Mouse (Mus musculus) cerebellum, postnatal 36 days (tissue): Measurements from ENCODE around the gene Large1.
"Not testable (repeated sequence)": the region's sequence is repeated elsewhere in the genome, so short reads cannot be mapped to it uniquely, and the experiment has no call there.

Experiments
- DNase-seq, 2 experiments: peaks; one replicate each; pipeline ENCODE4 v3.0.0; 2021 to 2022; ENCODE audit warnings: mixed read lengths in 2 of 2

The Large1 gene

GRCm38 (mm10) chr8:73161564-73161963, 191.8 kb downstream of the Large1 start:
- DNase-seq = no peak

- DNase-seq = no peak
These were observed 192.4 kb downstream of the Large1 start for GRCm38 (mm10) chr8:73160945-73161344.

DNA sequence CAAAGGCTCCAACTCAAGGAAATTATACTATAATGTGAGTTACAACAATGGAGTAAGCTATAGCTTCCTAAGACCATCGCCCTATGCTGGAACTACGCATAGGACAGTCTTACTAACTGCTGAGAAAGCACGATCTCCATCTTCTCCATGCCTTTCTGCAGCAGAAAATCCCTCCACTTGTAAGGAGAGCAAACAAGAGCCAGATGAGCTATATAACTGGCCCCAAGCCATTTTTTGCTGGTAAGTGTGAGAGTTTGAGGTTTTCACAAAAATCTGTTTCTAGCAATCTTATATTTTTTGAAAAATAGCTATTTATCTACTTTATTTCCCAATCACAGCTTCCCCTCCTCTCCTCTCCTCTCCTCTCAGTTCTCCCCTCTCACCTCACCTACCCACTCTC, 206.1 kb downstream of the Large1 start:
- no peak for DNase-seq

GRCm38 (mm10) chr8:73142660-73143395, 210.5 kb downstream of the Large1 start:
- DNase-seq = no peak

GRCm38 (mm10) chr8:73135397-73135796, 217.9 kb downstream of the Large1 start:
- no peak for DNase-seq

DNA sequence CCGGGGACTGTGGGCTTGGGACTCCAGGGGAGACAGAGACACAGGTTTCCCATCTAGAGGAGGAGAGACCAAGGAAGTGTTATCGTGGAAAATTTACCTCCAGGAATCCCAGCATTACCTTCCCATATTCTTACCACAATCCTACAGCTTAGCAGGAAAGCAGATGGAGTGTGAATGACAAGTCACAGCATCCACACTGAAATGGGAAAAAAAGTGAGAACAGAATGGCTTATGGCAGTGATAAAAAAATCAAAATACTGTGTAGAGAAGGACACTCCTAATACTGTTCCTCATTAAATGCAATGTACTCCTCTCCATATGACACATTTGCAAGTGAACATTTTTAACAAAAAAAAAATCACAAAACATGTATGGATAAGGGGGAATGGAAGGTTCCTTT, 221.3 kb downstream of the Large1 start:
- DNase-seq = no peak

GRCm38 (mm10) chr8:73123864-73124499, 229.4 kb downstream of the Large1 start:
- no peak for DNase-seq

- DNase-seq = no peak
These were observed 240.9 kb downstream of the Large1 start for GRCm38 (mm10) chr8:73112332-73112895.

GRCm38 (mm10) chr8:73104089-73104488, 249.3 kb downstream of the Large1 start:
- DNase-seq = no peak

DNA sequence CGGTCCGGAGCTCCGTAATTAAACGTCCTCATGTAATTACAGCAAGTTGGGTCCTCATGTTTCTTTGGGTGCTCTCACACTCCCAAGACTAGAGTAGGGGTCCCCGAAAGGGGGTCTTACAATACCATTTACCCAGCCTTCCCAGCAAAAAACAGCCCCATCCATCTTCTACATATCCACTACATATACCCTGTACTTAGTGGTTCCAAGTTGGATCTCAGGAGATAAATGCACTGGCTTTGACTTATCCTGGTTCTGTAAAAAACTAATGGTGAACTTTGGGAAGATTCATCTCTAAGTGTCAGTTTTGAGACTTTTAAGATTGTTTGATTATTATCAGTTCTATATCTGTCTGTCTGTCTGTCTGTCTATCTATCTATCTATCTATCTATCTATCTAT, 252.3 kb downstream of the Large1 start:
- DNase-seq = no peak

DNA sequence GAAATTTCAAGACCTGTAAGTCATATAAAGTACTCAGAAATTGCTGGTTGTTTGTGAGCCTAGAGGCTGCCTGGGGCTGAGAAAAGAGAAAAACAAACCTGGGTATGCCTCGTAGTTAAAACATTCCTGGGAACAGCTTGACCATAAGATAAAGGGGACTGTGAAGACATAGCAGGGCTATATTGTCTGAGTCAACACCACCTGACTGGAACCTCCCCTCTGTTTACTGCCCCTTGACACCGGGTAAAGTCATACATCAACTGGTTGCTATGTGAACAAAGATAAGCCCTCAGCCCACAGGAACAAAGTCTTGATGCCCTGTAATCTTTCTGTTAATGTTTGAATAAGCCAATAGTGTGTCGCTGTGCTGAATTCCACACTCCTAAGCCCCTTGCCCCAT, 252.7 kb downstream of the Large1 start:
- DNase-seq = not testable (repeated sequence)

DNA sequence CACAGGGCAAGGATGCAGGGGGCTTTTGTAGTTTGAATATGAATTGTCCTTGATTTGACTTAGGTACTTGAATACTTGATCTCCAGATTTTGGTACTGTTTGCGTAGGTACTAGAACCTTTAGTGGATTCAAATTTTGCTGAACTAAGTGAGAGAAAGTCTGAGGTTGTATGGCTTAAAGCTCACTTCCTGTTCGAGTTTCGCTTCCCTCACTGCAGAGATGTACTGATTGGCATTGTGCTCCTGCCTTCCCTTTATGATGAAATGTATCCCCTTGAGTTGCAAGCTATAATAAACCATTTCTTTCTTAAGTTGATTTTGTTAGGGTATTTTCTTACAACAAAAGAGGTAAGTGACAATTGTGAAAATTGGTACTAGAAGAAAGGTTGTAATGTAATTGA, 253.8 kb downstream of the Large1 start:
- no peak for DNase-seq

DNA sequence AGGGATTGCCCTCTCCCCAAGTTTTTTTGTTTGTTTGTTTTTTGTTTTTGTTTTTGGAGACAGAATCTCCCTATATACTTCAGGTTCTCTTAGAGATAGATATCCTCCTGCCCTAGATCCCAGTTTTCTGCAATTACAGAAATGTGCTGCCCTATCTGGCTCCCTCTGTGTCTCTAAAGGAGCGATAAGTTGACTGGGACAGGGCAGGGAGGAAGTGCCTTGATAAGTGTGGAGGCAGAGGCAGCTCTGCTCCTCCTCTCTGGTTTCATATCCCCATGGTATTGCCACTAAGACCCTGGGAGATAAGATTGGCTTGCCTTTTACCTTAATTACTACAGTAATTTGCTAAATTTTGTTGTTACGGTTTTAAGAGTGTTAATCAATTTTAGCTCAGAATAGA, 256.4 kb downstream of the Large1 start:
- no peak for DNase-seq

GRCm38 (mm10) chr8:73077746-73078145, 275.6 kb downstream of the Large1 start:
- not testable (repeated sequence) for DNase-seq

DNA sequence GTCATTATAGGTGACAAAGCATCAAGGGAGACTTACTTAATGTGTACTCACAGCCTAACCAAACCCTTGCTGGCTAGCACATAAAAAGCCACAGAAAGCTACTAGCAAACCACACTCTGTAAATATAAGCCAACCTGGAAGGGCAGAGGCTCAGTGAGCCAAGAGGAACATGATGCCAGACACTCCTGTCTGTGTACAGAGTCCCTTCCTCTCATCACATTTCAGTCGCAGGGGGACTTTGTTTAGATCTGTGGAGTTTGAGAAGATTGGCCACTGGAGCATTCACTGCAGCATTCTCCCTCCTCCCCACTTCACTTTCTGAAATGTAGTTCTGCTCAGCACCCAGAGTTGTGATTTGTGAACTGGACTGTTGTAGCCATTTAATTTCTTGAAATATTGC, 291.9 kb downstream of the Large1 start:
- no peak for DNase-seq

- DNase-seq = no peak
These were observed 298.6 kb downstream of the Large1 start for GRCm38 (mm10) chr8:73054726-73055125.

DNA sequence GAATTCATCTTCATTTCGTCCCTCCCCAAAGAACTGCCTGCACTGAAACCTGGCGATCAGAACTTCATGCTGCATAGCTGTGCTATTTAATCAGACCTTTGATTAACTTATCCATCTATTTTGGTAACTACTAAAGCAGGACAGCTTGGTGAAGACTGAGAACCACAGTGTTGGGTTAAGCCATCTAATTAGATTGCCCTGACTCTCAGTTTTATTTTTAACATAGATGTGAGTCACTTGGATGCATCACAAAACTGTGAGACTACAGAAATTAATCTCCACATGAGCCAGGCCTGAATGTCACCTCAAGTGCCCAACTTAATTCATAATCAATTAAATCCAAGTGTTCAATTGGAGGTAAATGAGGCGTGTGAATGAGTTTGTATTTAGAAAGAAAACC, 299.5 kb downstream of the Large1 start:
- no peak for DNase-seq

- no peak for DNase-seq
These were observed 300.9 kb downstream of the Large1 start for GRCm38 (mm10) chr8:73052414-73052813.

DNA sequence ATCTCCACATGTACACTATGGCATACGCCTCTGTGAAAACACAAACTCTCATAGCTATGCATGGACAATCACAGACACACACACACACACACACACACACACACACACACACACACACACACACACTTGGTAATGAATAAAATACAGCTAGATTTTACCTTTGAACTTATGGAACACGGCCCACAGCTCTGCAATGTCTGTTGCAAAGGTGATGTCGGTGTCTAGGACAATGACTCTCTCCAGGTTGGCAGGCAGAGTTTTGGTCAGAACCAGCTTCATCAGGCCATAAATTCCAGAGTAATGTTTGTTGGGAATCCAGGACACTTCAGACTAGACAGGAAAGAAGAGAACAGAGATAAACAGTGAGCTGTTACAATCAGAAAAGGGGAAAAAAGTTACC, 305.2 kb downstream of the Large1 start:
- DNase-seq = no peak

DNA sequence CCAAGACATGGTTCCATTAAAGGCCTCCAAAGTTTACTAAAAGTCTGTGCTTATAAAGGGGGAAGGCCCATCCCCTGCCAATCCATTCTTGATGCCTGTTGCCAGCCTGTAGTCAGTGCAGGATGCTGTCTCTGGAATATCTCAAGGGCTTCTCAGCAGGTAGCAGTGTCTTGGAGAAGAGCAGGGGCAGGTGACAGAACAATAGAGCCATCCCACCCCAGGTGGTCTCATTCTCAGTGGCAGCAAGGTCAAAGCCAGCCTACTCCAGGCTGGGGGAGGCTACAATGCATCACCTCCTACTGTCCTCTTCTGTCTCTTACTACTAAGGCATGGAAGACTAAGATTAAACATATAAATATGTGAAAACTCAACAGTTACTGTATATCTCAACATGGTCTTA, 323.6 kb downstream of the Large1 start:
- no peak for DNase-seq

- DNase-seq = no peak
These were observed 335.1 kb downstream of the Large1 start for GRCm38 (mm10) chr8:73018241-73018640.

DNA sequence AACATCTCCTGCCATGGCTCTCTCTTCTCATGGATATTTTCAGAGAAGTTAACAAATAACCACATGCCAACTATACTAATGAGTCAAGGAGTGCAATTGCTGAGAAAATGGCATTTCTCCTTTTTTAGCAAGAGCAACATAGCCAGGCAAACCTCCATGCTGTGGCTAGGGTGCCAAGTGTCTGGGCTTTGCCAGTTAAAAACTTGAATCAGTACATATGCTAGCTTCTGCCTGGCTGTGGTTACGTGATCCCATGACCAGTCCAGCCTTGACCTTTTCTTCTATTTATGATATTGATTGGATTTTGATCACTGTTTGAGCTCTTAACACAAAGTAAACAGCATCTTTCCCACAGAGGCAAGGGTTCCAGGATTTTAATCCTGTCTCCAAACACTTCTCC, 335.7 kb downstream of the Large1 start:
- DNase-seq = no peak

DNA sequence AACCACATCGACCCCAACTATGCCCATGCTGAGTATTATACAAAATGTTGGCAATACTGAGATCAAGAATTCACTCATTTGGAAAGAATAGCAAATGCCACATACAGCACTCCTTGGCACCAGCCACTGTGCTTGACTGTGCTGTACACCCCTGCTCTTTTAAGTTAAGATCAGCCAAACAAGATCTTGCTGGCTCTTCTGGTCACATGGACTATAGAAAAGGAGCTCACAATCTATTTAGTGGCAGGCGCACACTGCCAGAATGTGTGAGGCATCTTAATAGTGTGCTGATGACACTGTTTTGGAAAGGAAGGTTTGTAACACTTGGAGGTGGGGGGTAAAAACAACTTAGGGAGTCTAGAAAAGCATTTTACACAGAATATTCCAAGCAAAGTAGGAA, 337.0 kb downstream of the Large1 start:
- DNase-seq = no peak

DNA sequence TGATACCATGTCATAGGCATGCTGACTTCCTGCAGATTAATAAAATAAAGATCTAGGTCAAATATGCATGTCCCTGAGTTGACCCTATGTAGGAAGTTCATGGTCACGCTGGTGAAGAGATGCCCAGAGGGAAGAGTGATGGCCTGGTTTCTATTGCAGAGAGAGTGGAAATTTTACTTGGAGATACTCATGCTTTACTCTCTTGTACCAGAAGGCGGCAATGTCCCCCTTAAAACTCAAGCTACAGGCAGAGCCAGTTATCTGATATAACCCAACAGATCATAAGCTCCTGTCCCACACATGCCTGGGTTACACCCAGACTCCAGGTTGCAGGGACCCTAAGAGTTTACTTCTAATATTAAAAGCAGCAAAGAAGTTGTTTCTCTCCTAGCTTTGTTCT, 345.9 kb downstream of the Large1 start:
- peak in 1 of 2 experiments; percentile 14 for DNase-seq
